Mouse (Mus musculus) spleen, adult 12 weeks (tissue): ENCODE results near the gene Stab1.
A peak's percentile ranks its signal among the peaks of the same experiment; 100 is the strongest.

ENCODE experiments used
- DNase-seq: peaks from one replicate; pipeline ENCODE4 v3.0.0; 2022; ENCODE audit warnings: low spot score

The Stab1 gene

GRCm38 (mm10) chr14:31168425-31168824 lies at the start of gene Stab1:
Gene Stab1, minus strand, starts transcription at chr14:31168641.
- DNase-seq = no peak

GRCm38 (mm10) chr14:31217666-31218065 lies 49.2 kb upstream of the Stab1 start, which contains the start of gene Sema3g:
Gene Sema3g, plus strand, starts transcription at chr14:31217860.
- no peak for DNase-seq

DNA sequence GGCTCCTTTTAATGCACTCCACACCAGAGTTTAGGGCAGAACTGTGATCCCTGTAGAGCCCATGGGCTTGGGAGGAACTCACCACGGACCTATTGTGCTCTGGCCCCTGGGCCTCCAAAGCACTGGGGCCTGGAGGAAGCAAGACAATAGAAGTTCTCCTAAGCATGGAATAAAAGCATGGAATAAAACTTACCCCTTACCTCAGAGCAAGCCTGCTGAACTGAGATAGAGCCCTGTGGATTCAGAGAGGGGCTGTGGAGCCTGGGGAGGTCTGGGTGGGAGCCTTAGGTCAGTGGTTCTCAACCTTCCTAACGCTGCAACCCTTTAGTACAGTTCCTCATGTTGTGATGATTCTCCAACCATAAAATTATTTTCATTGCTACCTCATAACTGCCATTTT lies 48.4 kb upstream of the Stab1 start, which contains the start of gene Nisch:
TSS of gene Nisch (minus strand) at position 101 of the 400 bp plus-strand sequence.
- DNase-seq = no peak

GRCm38 (mm10) chr14:31215157-31216002 lies 46.9 kb upstream of the Stab1 start:
- DNase-seq = peak; percentile 48

DNA sequence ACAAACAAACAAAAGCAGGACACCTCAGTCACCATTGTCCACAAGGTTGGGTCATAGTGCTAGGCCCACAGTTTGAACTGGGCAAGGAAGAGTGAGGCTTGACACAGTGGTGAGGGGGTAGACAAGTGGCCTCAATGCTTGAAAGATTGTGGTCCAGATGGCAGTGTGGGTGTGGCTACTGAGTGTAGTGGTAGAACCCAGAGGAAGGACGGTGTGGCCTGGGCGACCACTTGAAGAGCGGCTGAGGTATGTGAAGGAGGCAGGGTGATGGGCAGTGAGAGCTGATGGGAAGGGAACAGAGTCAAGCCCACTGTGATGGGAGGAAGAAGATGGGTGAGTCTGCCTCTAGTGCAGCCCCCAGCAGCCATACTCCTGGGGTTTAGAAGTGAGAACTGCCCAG lies 46.2 kb upstream of the Stab1 start:
- no peak for DNase-seq

GRCm38 (mm10) chr14:31213868-31214267 lies 45.4 kb upstream of the Stab1 start:
- DNase-seq = no peak

- DNase-seq = no peak
Measured at GRCm38 (mm10) chr14:31212499-31212898, 44.1 kb upstream of the Stab1 start.

GRCm38 (mm10) chr14:31211854-31212253 lies 43.4 kb upstream of the Stab1 start:
- DNase-seq = no peak

DNA sequence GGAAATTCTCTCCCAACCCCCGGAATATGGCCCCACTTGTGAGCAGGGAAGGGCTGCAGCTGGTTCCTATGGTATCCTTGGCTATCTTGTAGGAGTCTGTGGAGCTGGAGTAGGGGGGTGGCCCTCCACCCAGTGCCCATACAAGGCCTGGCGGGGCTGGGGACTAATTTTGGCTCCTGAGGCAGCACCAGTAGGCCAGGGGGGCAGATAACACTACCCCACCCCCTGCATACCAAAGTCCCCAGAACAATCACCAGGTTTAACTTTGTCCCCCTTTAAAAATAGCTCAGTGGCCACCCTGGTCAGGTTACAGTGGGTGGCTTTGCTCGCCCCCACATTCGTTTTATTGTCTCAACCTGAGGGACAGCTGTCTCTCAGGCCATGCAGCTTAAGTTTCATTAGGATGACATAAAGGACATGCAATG lies 40.7 kb upstream of the Stab1 start:
- no peak for DNase-seq

- DNase-seq = no peak
Measured at GRCm38 (mm10) chr14:31208084-31208483, 39.6 kb upstream of the Stab1 start, which contains the start of gene Tnnc1. Gene Tnnc1, plus strand, starts transcription at chr14:31208312.

GRCm38 (mm10) chr14:31207070-31207830 lies 38.8 kb upstream of the Stab1 start:
- no peak for DNase-seq

DNA sequence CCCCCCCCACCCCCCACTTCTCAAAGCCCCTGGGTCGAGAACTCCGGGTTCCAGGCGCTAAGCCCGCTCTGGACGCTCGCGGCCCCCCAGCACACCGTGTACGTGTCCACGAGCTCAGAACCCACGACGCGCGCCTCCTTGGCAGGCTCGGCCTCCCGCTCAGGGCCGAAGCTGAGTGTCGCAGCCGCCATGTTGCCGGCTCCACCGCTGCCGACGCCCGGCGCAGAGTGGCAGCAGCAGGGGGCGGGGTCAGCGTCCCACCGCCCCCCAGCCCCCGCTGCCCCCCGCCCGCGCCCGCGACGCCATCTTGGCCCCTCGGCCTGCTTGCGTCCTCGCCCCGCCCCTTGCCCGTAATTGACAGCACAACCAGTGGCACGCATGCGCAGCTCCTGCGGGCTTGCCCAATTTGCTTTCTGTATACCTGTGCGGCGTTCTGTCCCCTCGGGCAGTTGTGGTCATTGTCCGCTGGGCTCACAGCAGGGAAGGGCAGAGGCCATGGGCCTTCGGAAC lies 38.1 kb upstream of the Stab1 start:
- peak; percentile 87 for DNase-seq

DNA sequence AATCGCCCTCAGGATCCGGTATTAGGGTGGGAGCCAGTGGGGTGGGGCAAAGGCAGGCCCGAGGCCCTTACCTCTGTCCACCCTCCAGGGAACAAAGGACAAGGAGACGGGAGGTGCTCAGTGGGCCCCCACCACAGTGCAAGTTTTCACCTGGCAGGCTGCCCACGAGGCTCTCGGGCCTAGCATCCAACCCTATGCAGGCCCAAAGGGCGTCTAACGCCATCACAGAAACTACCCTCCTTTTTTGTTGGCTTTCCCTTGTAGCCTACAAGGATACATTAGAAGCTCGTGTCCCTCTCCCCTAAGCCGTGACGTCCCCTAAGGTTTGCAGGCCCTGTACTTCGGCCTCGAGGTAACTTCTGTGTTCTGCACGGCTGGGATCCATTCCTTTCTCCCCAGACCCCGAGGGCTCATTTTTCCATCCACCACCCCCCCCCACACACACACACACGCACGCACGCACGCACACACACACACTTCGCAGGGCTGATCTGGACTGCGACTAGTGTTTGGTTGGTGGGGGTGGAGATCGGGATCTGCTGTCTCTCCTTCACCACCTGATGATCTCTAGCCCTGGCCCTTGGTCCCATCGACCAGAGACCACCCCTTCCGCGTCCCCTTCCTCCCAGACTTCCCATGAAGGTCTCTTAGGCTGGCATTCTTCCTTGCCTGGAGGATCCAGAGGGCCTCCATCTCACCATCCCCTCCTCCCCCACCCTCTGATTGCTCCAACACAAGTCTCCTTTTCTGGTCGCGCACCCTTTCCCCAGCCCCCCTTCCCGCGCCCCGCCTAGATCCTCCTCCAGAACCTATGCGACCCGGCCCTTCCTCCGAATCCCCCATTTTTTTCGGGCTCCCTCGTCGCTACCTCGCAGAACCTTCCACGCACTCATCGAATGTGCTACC lies 37.4 kb upstream of the Stab1 start:
- no peak for DNase-seq

DNA sequence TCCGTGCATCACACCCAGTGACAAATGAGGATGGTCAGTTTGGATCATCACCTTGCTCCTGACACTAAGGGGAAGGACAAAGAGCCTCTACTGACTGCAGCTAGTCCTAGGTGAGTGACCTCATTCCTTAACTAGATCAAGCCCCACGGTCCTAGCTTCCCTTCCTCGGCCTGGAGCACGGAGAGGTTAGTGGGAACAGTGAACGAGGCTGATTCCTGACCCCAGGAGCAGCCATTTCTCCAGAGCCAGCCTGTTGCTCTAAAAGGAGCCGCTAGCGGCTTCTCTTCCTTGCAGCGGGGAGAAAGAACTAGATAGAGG lies 36.8 kb upstream of the Stab1 start:
- DNase-seq = no peak

DNA sequence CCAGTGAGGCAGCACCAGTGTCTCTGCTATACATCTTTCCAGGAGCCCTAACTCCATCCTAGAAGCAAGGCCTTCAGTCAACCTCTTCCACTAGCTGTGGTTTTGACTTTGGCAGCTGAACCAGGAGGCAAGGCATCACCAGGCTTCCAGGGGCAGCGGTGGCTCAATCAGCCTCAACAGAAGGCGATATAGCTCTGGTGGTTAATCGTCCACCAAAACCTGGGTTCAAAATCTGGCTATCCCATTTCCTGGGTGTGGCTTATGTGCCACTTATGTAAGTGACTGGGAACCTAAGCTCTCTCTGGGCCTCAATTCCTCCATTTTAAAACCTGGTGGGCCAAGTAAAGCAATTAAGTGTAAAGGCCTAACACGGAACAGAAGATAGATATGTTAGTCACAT lies 36.4 kb upstream of the Stab1 start:
- no peak for DNase-seq

DNA sequence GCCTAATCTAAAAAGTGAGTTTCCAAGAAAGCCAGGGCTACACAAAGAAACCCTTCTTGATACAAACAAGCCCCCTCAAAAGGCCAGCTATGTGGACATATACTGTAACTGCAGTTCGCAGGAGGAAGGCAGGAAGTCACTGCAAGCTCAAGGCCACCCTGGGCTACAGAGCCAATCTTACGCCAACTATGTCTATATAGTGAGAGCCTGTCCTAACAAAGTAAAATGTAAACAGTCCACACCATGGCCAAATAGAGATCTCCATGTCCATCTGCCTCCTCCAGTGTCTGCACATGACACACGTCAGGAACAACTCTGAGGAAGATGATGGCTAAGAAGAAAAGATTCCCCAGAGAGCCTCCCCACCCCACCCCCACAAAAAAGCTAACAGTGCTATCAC lies 31.6 kb upstream of the Stab1 start:
- no peak for DNase-seq

DNA sequence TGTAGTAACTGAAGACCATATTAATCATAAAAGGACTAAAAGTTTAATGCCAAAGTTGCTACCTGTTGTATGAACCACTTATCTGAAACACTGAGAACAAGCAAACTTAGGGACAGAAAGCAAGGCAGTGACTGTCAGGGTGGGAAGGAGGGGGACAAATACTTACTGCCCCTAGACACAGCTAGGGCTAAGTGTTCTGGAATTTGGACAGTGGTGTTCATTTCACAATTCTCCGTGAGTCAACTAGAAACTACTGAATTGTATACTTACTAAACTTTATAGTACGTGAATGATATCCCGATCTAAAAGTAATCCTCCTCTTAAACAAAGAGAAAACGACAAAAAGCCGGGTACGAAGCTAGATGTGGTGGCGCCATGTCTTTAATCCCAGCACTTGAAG lies 31.2 kb upstream of the Stab1 start:
- no peak for DNase-seq

GRCm38 (mm10) chr14:31197547-31198516 lies 29.4 kb upstream of the Stab1 start:
- no peak for DNase-seq

DNA sequence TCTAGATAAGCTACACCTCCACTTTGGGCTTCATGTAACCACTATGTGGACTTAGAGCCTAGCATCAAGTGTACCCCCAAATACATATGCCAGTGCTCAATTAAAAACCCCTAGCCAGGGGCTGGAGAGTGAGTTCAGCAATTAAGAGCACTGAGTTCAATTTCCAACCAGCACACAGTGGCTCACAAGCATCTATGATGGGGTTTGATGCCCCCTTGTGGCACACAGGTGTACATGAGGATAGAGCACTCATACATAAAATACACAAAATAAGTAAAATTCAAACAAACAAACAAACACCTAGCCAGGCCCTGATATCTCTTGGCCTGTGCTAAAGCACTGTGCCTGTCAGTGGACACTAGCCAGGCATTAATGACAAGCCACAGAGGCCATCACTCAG lies 27.5 kb upstream of the Stab1 start:
- no peak for DNase-seq

GRCm38 (mm10) chr14:31195521-31195920 lies 27.1 kb upstream of the Stab1 start:
- DNase-seq = no peak
